Mouse (Mus musculus) olfactory bulb, adult 2 months (tissue): ENCODE data around the gene Pttg1. TPM values are rescaled to one million over a fixed set of nuclear protein-coding genes. Genes with fewer than 3 reads are reported as not detected.

Experiments used
- H3K27ac ChIP-seq: fragments of 200-500 bp; 2 replicates; pipeline ENCODE4 v1.5.1; 2012; ENCODE audit warnings: low read depth, low read length; ENCODE audit not compliant: insufficient read depth
- H3K4me1 ChIP-seq: fragments of 200-500 bp; 2 replicates; pipeline ENCODE4 v1.6.1; 2012; ENCODE audit warnings: low read length; ENCODE audit not compliant: control insufficient read depth, insufficient read depth
- H3K4me3 ChIP-seq: fragments of 200-500 bp; 2 replicates; pipeline ENCODE4 v1.5.1; 2012; ENCODE audit warnings: mild to moderate bottlenecking, low read depth, low read length, moderate library complexity; ENCODE audit not compliant: insufficient read depth
- CTCF ChIP-seq: fragments of 200-500 bp; IDR thresholded peaks from 2 replicates; pipeline ENCODE4 v1.5.1; 2012; ENCODE audit warnings: low read depth, mild to moderate bottlenecking, low read length, moderate library complexity; ENCODE audit not compliant: insufficient read depth
- POLR2A ChIP-seq: fragments of 200-500 bp; IDR thresholded peaks from 2 replicates; pipeline ENCODE4 v1.6.1; 2012; ENCODE audit warnings: mild to moderate bottlenecking, low read depth, low read length, moderate library complexity; ENCODE audit not compliant: insufficient read depth
- WGBS: fragments of 180-500 bp; shearing (Covaris S2); methylation state at CpG from one replicate; pipeline ENCODE4 v1.1.7; 2018; 5-methylcytosine and 5-hydroxymethylcytosine counted together
- polyA plus RNA-seq: library from polyadenylated mRNA; stranded (reverse); fragments of >200 nt; gene quantifications from 2 replicates; pipeline ENCODE4 v1.2.4, GENCODE M21; 2012; ENCODE audit warnings: low replicate concordance; ENCODE audit not compliant: missing spikeins, insufficient read depth, insufficient read length

The Pttg1 gene
- polyA plus RNA-seq, 1 experiment = not detected

DNA sequence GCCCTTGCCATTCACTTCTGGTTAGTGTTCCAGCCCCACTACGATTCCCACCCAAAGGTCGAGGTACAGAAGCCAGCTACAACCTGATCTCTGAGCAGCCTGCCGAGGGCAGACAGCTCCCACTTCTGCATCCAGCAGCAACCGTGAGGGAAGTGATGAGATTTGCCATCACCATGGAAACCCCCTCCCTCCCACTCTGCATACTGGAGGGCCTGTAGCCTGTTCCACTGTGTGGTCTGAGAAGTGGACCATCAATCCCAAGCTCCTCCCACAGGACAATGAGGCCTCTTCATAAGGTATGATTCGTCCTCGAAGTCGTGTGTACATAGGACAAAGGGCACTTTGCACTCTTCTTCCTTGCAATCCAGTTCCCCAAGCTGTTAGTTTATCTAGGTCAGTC lies 8.8 kb downstream of the Pttg1 start:
- Histone ChIP-seq H3K4me1 (no peaks in the 10 kb centered on the region), H3K4me3 (no peak overlapping the region), H3K27ac (no peak overlapping the region)
- 58% methylated on average over 7 of the region's 7 CpGs for WGBS
- TF ChIP-seq CTCF (no peak), POLR2A (no peak)

DNA sequence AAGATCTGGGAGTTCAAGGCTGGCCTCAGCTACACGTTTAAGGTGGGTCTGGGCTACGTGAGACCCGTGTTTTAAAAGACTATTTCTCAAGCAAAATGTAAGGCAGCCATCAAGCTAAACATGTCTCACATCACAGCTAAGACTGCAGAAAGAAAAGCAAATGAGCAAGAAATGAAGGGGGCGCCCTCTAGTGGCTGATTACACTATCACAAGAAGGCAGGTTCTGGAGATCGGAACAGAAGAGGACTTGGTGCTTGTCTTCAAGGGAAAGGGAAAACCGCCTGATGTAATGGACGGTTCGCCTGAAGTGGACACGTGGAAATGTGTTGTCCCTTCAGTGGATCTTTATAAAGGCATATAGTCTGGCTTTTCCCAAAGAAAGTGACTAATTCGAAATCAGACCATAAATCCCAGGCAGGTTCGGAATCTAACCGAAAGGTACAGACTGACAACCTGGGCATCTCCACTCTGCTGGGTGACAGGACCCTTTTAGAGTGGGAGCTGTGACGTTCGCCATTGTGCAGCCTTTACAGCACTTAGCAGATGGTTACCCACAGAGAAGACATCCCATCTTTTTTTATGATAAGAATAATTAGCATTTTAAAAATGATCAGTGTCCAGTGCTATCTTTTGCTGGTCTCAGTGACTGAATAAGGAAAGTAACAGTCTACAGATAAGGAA lies 13.1 kb downstream of the Pttg1 start:
- TF ChIP-seq POLR2A (no peak), CTCF (0 out of 2 replicates have a peak, but pooled peaks have one; percentile 23)
- 24% methylated on average over 14 of the region's 14 CpGs for WGBS
- no peaks in the 10 kb centered on the region for H3K4me1 ChIP-seq
- H3K4me3 ChIP-seq = no peak overlapping the region
- H3K27ac ChIP-seq = no peak overlapping the region

DNA sequence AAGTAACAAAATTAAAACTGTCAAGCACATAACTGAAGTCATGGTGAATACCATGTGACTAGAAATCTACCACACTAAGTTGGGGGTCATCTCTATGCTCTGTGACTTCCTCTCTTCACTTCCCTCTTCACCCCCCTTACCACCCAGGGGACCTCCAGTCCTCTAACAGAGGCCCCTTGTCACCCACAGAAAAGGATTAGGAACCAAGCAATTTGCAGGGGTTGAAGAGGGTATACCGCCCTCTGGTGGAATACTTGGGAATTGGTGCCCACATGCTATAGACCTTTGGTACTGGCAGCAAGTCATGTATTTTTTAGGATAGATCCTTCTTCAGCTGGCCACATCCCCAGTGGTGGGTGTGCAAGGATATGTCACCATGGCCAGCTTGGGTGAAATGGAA lies 14.6 kb downstream of the Pttg1 start:
- Histone ChIP-seq H3K4me1 (no peaks in the 10 kb centered on the region), H3K27ac (no peak overlapping the region), H3K4me3 (no peak overlapping the region)
- WGBS = 8% methylated on average over 1 of the region's 1 CpGs
- peak; percentile 47; the same call in 1 of the 2 replicates for TF ChIP-seq CTCF
- no peak for TF ChIP-seq POLR2A

DNA sequence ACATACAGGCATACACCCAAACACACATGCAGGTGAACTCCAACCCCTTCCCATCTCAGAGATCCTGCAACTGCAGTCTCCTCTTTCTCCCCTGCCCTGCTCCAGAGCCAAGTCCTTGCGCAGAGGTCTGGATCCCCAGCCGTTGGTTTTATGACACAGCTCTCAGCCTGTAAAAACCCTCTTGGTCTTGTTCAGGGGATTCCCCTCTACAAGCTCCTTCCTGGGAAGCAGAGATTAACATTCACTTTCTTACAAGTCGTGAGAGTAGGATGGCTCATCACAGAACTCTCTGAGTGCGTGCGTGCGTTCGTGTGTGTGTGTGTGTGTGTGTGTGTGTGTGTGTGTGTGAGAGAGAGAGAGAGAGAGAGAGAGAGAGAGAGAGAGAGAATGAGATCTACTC lies 15.8 kb downstream of the Pttg1 start:
- 78% methylated on average over 7 of the region's 7 CpGs for WGBS
- H3K27ac ChIP-seq = no peak overlapping the region
- no peak overlapping the region for H3K4me3 ChIP-seq
- no peaks in the 10 kb centered on the region for H3K4me1 ChIP-seq
- TF ChIP-seq POLR2A = no peak
- TF ChIP-seq CTCF = no peak

DNA sequence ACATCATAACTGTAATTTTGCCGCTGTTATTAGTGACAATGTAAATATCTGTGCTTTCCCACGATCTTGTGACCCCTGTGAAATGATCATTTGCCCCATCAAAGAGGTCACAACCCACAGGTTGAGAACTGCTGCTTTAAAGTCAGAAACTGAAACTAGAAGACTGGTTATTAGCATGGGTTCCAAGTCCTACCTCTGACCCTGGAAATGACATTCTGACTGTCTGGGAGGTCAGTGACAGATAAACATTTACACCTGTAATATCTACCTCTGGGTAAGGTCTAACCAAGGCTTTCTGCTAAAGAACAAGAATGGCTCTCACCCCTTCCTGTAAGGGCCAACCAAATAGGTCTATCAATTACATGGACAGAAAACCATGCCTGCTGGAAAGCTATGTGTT lies 17.2 kb downstream of the Pttg1 start:
- WGBS = 86% methylated on average over 2 of the region's 2 CpGs
- H3K27ac ChIP-seq = no peak overlapping the region
- no peak overlapping the region for H3K4me3 ChIP-seq
- TF ChIP-seq CTCF (no peak), POLR2A (no peak)
- H3K4me1 ChIP-seq = no peaks in the 10 kb centered on the region

DNA sequence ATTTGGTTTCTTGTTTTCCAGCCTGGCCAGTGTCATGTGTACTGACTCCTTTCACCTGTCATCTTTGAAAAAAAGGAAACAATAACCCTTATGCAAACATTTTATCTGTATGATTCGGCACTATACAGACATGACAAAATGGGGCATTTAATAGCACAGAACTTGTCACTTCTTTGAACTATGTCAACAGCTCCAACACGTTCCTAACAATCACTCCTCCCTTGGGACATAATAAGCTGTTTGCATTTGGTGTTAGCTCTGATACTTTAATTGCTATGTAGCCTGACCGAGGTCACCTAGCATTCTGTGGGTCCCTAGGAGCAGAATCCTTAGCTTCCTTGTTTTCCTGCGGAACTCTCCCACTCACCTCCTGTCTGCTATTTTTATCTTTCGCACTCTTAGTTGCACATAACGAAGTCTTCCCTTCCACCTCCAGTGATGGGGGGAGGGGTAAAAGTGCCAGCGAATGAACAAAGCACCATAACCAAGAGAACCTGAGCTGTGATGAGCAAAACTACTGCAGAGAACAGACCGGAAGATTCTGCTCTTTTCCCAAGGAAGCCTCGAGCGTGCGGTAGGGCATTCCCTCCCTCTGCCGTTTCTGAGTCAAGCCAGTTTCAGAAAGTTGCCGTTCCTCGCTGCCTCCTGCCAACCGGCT lies 21.8 kb downstream of the Pttg1 start:
- no peak overlapping the region for H3K27ac ChIP-seq
- H3K4me3 ChIP-seq = no peak overlapping the region
- WGBS = 84% methylated on average over 15 of the region's 15 CpGs
- H3K4me1 ChIP-seq = no peaks in the 10 kb centered on the region
- no peak for TF ChIP-seq POLR2A
- no peak for TF ChIP-seq CTCF

DNA sequence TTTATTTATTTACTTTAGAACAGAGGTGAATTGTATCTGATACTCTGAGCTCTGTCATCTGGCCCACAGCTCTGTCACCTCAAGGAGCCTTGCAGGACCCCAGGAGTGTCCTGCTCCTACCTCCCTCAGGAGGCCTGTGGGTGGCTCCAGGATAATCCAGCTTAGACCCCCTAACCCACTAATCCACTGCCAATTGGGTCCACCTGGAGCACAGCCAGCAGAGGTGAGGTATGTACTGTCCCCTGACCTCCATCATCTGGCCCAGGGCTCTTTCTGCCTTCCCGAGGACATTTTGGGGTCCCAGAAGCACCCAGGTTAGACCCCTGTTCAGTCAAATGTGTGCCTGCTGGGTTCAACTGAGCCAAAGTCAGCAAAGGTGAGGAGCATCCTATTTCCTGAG lies 25.9 kb downstream of the Pttg1 start:
- WGBS = 91% methylated on average over 1 of the region's 1 CpGs
- no peak for TF ChIP-seq POLR2A
- no peak for TF ChIP-seq CTCF

DNA sequence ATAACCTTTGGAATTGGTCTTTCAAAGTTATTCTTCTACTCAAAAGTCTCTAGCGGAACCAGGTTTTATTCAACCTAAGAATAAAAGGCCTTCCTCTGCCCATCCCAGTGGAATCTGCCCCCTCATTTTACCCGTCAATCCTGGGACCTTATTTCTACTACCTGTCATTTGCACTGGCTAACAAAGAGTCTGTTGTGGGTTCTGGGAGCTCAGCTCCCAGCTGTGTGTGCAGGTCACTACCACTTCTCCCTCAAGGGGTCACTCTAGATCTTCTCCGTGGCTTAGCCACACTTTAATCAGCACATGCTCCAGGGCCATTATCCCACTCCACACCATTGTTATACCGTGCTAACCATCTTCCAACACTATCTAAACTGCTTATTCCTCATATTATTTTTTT lies 26.8 kb downstream of the Pttg1 start:
- H3K27ac ChIP-seq = no peak overlapping the region
- 53% methylated on average over 4 of the region's 4 CpGs for WGBS
- no peak for TF ChIP-seq CTCF
- TF ChIP-seq POLR2A = no peak
- no peaks in the 10 kb centered on the region for H3K4me1 ChIP-seq
- H3K4me3 ChIP-seq = no peak overlapping the region

More for the DNA sequence above, 25.9 kb downstream of the Pttg1 start:
- no peak overlapping the region for H3K4me3 ChIP-seq
- H3K4me1 ChIP-seq = no peaks in the 10 kb centered on the region
- no peak overlapping the region for H3K27ac ChIP-seq

DNA sequence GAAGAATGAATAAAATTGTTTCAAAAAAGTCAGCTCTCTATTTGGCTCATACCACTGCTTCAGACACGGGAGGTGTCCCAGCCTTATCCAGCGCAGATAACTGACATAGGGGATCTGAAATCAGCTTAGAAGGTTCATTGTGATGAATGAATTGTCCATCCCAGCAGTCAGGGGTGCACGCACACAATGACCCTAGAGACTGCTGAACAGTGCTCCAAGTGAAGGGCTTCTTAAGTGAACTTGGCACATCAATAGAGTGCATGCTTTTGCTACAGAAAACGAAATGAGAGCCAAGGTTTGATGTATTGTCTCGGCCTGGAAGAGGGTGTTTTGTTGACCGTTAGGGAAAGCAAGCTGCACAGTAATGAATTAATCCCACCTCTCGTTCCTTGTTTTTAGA lies 29.4 kb downstream of the Pttg1 start:
- TF ChIP-seq CTCF = no peak
- TF ChIP-seq POLR2A = no peak
- no peak overlapping the region for H3K4me3 ChIP-seq
- no peaks in the 10 kb centered on the region for H3K4me1 ChIP-seq
- H3K27ac ChIP-seq = no peak overlapping the region
- WGBS = 55% methylated on average over 7 of the region's 7 CpGs
